Mouse (Mus musculus) ES-E14 (cell line): ENCODE measurements around the gene Hsd17b3.

Source experiments
- CHD2 ChIP-seq: IDR thresholded peaks from 2 replicates; pipeline ENCODE4 v1.6.1; 2014; ENCODE audit warnings: mild to moderate bottlenecking, low read depth, low read length, inconsistent platforms
- HCFC1 ChIP-seq: IDR thresholded peaks from 2 replicates; pipeline ENCODE4 v1.6.1; 2012; ENCODE audit warnings: low read length, inconsistent platforms, borderline replicate concordance; ENCODE audit not compliant: insufficient read depth
- MAFK ChIP-seq: IDR thresholded peaks from 2 replicates; pipeline ENCODE4 v1.6.1; 2014; ENCODE audit warnings: mild to moderate bottlenecking, low read depth, low read length, inconsistent platforms; ENCODE audit not compliant: insufficient read depth
- ZC3H11A ChIP-seq: IDR thresholded peaks from 2 replicates; pipeline ENCODE4 v1.6.1; 2012; ENCODE audit warnings: low read depth, mild to moderate bottlenecking, inconsistent platforms, low read length, borderline replicate concordance
- ZNF384 ChIP-seq: IDR thresholded peaks from 2 replicates; pipeline ENCODE4 v1.6.1; 2012; ENCODE audit warnings: low read depth, low read length, inconsistent platforms

- TF ChIP-seq ZC3H11A (no peak), CHD2 (no peak), MAFK (no peak), ZNF384 (no peak), HCFC1 (no peak)
Observed at GRCm38 (mm10) chr13:64092141-64092540, 3.1 kb upstream of the Hsd17b3 start.
